Mouse (Mus musculus): ENCODE data around the gene Arhgap8.

- TF ChIP-seq POLR2A (IDR thresholded peaks at IDR 0.05; ENCODE audit: borderline replicate concordance, insufficient read depth, low read length), result no peak
- no peak for TF ChIP-seq CTCF (IDR thresholded peaks at IDR 0.05; ENCODE audit: borderline replicate concordance, insufficient read depth, low read depth, low read length)
Observed at GRCm38 (mm10) chr15:84712566-84713405, 7.1 kb upstream of the Arhgap8 start.

Measured in cerebellum, adult 2 months (tissue).